Mouse (Mus musculus) heart, embryonic 12.5 days (tissue): ENCODE measurements around the gene Kdelc2. TPM values are rescaled to one million over a fixed set of nuclear protein-coding genes. Genes with fewer than 3 reads are reported as not detected.

Source experiments
- ATAC-seq: fragments of 200-750 bp; cut with Nextera tagmentation; 2 replicates; pipeline ENCODE4 v1.8.0; 2017; ENCODE audit warnings: moderate TSS enrichment, moderate library complexity; ENCODE audit not compliant: insufficient number of reproducible peaks, low FRiP score
- H3K27ac ChIP-seq: fragments of 300-500 bp; sonication (generic); 2 replicates; pipeline ENCODE4 v1.5.1; 2016; ENCODE audit warnings: mild to moderate bottlenecking, moderate library complexity; ENCODE audit not compliant: poor library complexity, severe bottlenecking
- H3K27me3 ChIP-seq: fragments of 300-500 bp; sonication (generic); replicated peaks from 2 replicates; pipeline ENCODE4 v1.6.1; 2016; ENCODE audit warnings: mild to moderate bottlenecking, moderate library complexity
- H3K36me3 ChIP-seq: fragments of 300-500 bp; sonication (generic); 2 replicates; pipeline ENCODE4 v1.6.1; 2016; ENCODE audit warnings: mild to moderate bottlenecking, moderate library complexity
- H3K4me1 ChIP-seq: fragments of 300-500 bp; sonication (generic); replicated peaks from 2 replicates; pipeline ENCODE4 v1.6.1; 2016; ENCODE audit warnings: mild to moderate bottlenecking
- H3K4me2 ChIP-seq: fragments of 300-500 bp; sonication (generic); 2 replicates; pipeline ENCODE4 v1.6.1; 2016; ENCODE audit warnings: mild to moderate bottlenecking, moderate library complexity
- H3K4me3 ChIP-seq: fragments of 300-500 bp; sonication (generic); 2 replicates; pipeline ENCODE4 v1.5.1; 2016; ENCODE audit warnings: mild to moderate bottlenecking
- H3K9ac ChIP-seq: fragments of 300-500 bp; sonication (generic); 2 replicates; pipeline ENCODE4 v1.6.1; 2016; ENCODE audit warnings: mild to moderate bottlenecking, moderate library complexity
- H3K9me3 ChIP-seq: fragments of 300-500 bp; sonication (generic); replicated peaks from 2 replicates; pipeline ENCODE4 v1.6.1; 2016; ENCODE audit warnings: mild to moderate bottlenecking, moderate library complexity
- WGBS: fragments of 180-500 bp; shearing (Covaris S2); methylation state at CpG from one replicate; pipeline ENCODE4 v1.1.7; 2016; 5-methylcytosine and 5-hydroxymethylcytosine counted together
- polyA plus RNA-seq: library from polyadenylated mRNA; unstranded; fragments of >200 nt; fragmentation: Nextera tagmentation; extraction: Ambion mirVana; gene quantifications from 2 replicates; pipeline ENCODE4 v1.2.1, GENCODE M21; 2016

Gene Kdelc2
- polyA plus RNA-seq, 1 experiment from 2014 or later, result 27.1 TPM

- H3K36me3 ChIP-seq, result 0 out of 2 replicates have a peak, but pooled peaks cover 7% of the 10 kb centered on the region
- peak overlapping the region; percentile 97 for H3K9ac ChIP-seq
- 10% methylated on average over 8 of the region's 8 CpGs for WGBS
- H3K9me3 ChIP-seq, result no peaks in the 10 kb centered on the region
- peak overlapping the region; percentile 95 for H3K27ac ChIP-seq
- H3K27me3 ChIP-seq, result no peaks in the 10 kb centered on the region
- peak overlapping the region; percentile 98 for H3K4me3 ChIP-seq
- peak overlapping the region; percentile 86 for H3K4me2 ChIP-seq
- no peaks in the 10 kb centered on the region for H3K4me1 ChIP-seq
- peak; percentile 2; the same call in 1 of the 2 replicates for ATAC-seq
Measured at GRCm38 (mm10) chr9:53384873-53385272, 1.0 kb downstream of the Kdelc2 start.

DNA sequence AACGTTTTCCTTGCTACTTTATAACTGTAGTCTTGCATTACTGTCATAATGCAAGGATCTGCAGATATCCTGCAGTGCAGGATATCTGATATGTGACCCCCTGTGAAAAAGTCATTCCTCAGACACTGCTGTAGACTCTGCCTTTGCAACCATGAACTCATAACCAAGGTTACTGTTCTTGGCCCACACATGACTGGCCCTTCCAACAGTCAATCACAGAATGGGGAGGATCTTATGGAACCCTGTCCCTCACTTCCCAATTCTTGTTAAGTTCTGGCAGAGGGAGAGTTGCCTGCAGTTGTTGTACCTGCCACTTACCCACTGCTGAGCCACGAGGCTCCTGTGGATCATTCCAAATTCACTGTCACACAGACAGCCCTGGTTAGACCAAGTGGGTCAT, 3.6 kb downstream of the Kdelc2 start:
- H3K9me3 ChIP-seq, result no peaks in the 10 kb centered on the region
- no peak overlapping the region for H3K27ac ChIP-seq
- WGBS, result 63% methylated on average over 2 of the region's 2 CpGs
- no peaks in the 10 kb centered on the region for H3K4me1 ChIP-seq
- no peak overlapping the region for H3K4me3 ChIP-seq
- no peak for ATAC-seq
- no peaks in the 10 kb centered on the region for H3K27me3 ChIP-seq
- peaks cover 13% of the 10 kb centered on the region; the same call in 1 of the 2 replicates for H3K36me3 ChIP-seq
- H3K4me2 ChIP-seq, result no peak overlapping the region
- H3K9ac ChIP-seq, result no peak overlapping the region

- no peak overlapping the region for H3K4me3 ChIP-seq
- no peaks in the 10 kb centered on the region for H3K27me3 ChIP-seq
- H3K9ac ChIP-seq, result 0 out of 2 replicates have a peak overlapping the region, but pooled peaks have one; percentile 3
- H3K36me3 ChIP-seq, result peaks cover 15% of the 10 kb centered on the region; the same call in 1 of the 2 replicates
- no peak overlapping the region for H3K27ac ChIP-seq
- ATAC-seq, result no peak
- H3K9me3 ChIP-seq, result no peaks in the 10 kb centered on the region
- WGBS, result 84% methylated on average over 3 of the region's 3 CpGs
- no peaks in the 10 kb centered on the region for H3K4me1 ChIP-seq
- H3K4me2 ChIP-seq, result no peak overlapping the region
Measured at GRCm38 (mm10) chr9:53389109-53389508, 5.3 kb downstream of the Kdelc2 start.

DNA sequence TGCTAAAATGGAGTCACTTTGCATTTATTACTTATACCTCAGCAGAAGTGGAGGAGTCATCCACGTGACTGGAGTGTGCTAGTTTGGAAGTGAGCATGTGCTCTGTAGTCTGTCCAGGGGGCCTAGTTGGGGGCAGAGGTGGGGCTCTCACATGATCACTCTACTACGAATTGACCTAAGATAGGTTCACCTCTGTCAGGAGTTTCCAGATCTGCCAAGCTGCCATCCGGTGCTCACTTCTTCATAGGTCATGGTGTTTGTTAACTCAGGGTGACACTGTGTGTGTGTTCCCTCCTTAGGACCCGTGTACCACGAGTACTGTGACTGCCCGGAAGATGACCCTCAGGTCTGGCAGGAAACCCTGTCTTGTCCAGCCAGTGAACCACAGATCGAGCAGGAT, 6.3 kb downstream of the Kdelc2 start:
- no peaks in the 10 kb centered on the region for H3K4me1 ChIP-seq
- H3K9ac ChIP-seq, result no peak overlapping the region
- H3K4me3 ChIP-seq, result no peak overlapping the region
- H3K4me2 ChIP-seq, result no peak overlapping the region
- H3K27ac ChIP-seq, result no peak overlapping the region
- 80% methylated on average over 7 of the region's 7 CpGs for whole genome bisulfite sequencing
- peaks cover 15% of the 10 kb centered on the region; the same call in 1 of the 2 replicates for H3K36me3 ChIP-seq
- H3K27me3 ChIP-seq, result no peaks in the 10 kb centered on the region
- no peak for ATAC-seq
- no peaks in the 10 kb centered on the region for H3K9me3 ChIP-seq

GRCm38 (mm10) chr9:53397685-53398387, 14.0 kb downstream of the Kdelc2 start:
- H3K9ac ChIP-seq, result no peak overlapping the region
- H3K36me3 ChIP-seq, result peaks cover 12% of the 10 kb centered on the region; the same call in 1 of the 2 replicates
- no peak overlapping the region for H3K4me3 ChIP-seq
- peaks cover 9% of the 10 kb centered on the region for H3K4me1 ChIP-seq
- WGBS, result 70% methylated on average over 13 of the region's 13 CpGs
- H3K27me3 ChIP-seq, result no peaks in the 10 kb centered on the region
- H3K9me3 ChIP-seq, result no peaks in the 10 kb centered on the region
- no peak overlapping the region for H3K4me2 ChIP-seq
- ATAC-seq, result no peak
- no peak overlapping the region for H3K27ac ChIP-seq

DNA sequence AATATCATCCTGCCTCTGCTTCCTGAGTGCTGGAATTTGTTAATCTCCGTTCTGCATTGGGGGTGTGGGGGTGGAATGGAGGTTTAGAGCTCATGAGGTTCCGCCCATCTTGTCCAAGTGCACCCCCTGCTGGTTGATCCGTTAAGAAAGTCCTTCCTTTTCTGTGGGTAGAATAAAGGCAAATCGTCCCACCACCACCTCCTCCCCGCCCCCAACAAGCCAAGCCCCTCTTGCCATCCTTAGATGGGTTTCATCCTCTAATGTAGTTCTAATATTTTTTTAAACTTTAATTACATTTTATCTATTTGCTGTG, 14.5 kb downstream of the Kdelc2 start:
- WGBS, result 5% methylated on average over 5 of the region's 5 CpGs
- peaks cover 9% of the 10 kb centered on the region for H3K4me1 ChIP-seq
- no peak overlapping the region for H3K27ac ChIP-seq
- ATAC-seq, result no peak
- H3K4me3 ChIP-seq, result no peak overlapping the region
- no peak overlapping the region for H3K9ac ChIP-seq
- no peaks in the 10 kb centered on the region for H3K27me3 ChIP-seq
- no peaks in the 10 kb centered on the region for H3K9me3 ChIP-seq
- peaks cover 9% of the 10 kb centered on the region; the same call in 1 of the 2 replicates for H3K36me3 ChIP-seq
- no peak overlapping the region for H3K4me2 ChIP-seq

- H3K9ac ChIP-seq, result no peak overlapping the region
- H3K36me3 ChIP-seq, result peaks cover 9% of the 10 kb centered on the region; the same call in 1 of the 2 replicates
- ATAC-seq, result no peak
- H3K27me3 ChIP-seq, result no peaks in the 10 kb centered on the region
- H3K27ac ChIP-seq, result no peak overlapping the region
- 85% methylated on average over 8 of the region's 8 CpGs for WGBS
- no peaks in the 10 kb centered on the region for H3K9me3 ChIP-seq
- no peak overlapping the region for H3K4me2 ChIP-seq
- no peak overlapping the region for H3K4me3 ChIP-seq
- H3K4me1 ChIP-seq, result peaks cover 11% of the 10 kb centered on the region
Measured at GRCm38 (mm10) chr9:53399537-53399936, 15.7 kb downstream of the Kdelc2 start.

DNA sequence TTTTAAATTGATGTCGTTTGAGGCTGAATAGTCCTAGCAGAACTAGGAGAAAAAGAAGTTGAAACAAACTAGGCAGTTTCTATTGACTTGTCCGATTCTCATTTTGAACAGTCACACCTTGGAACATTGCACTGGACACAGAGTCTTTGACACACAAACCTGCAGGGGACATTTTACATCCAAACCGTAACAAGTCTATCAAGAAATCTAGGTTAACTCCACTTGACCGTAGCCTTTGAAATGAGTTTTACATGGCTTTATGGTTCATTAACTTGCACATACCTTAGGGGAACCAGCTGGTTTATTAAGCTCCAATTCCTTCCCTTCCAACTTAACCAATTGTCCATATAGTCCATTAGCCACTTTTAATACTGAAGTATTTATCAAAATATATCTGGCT, 16.9 kb downstream of the Kdelc2 start:
- Histone ChIP-seq H3K36me3 (peaks cover 9% of the 10 kb centered on the region; the same call in 1 of the 2 replicates), H3K27me3 (no peaks in the 10 kb centered on the region), H3K9me3 (no peaks in the 10 kb centered on the region), H3K4me1 (peaks cover 14% of the 10 kb centered on the region), H3K4me2 (no peak overlapping the region), H3K4me3 (no peak overlapping the region), H3K27ac (no peak overlapping the region), H3K9ac (no peak overlapping the region)
- ATAC-seq, result no peak
- WGBS, result 91% methylated on average over 4 of the region's 4 CpGs

DNA sequence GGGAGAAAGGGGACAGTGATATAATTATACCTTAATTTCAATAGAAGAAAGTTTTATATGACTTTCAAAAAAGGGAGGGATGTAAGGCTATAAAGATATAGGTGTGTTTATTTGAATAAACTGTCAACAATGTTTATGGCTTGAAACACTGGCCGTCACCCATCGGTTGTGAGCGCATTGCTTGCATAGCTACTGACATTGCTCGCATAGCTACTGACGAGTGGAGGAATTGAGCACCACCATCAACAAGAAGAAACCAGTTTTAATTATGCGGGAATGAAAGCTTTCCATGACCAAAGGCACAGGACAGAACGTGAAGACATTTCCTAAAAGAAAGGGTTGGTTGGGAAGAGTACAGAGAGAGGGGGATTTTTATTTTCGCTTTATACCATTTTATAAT, 17.3 kb downstream of the Kdelc2 start:
- no peak overlapping the region for H3K9ac ChIP-seq
- ATAC-seq, result no peak
- no peak overlapping the region for H3K4me2 ChIP-seq
- no peaks in the 10 kb centered on the region for H3K27me3 ChIP-seq
- H3K36me3 ChIP-seq, result peaks cover 8% of the 10 kb centered on the region; the same call in 1 of the 2 replicates
- no peaks in the 10 kb centered on the region for H3K9me3 ChIP-seq
- no peak overlapping the region for H3K4me3 ChIP-seq
- no peak overlapping the region for H3K27ac ChIP-seq
- WGBS, result 65% methylated on average over 8 of the region's 8 CpGs
- H3K4me1 ChIP-seq, result peaks cover 14% of the 10 kb centered on the region

DNA sequence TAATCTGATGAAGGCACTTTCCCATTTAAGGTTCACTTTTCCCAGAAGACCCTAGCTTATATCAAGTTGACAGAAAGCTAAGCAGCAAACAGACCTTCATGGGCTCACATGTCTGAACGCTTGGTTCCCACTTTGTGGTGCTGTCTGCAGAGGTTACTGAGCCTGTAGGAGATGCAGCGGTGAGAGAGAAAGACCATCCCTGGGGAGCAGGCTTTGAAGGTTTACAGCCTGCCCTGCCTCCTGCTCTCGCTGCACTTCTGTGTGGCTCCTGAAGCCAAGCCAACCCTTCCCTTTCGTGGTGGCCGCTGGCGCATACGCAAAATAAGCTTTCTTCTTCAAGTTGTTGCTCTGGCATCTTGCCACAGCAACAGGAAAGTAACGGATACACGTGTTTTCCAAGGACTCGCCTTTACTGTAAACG, 18.5 kb downstream of the Kdelc2 start, which contains the start of gene 4930550C14Rik:
Gene 4930550C14Rik, plus strand, starts transcription at position 35 of the 421 bp plus-strand sequence.
- Histone ChIP-seq H3K27ac (peak within 1 kb of the TSS; percentile 37; the same call in 1 of the 2 replicates), H3K9me3 (no peaks in the 10 kb centered on the region), H3K4me3 (no peak within 1 kb of the TSS), H3K4me1 (peaks cover 14% of the 10 kb centered on the region), H3K36me3 (peaks cover 7% of the 10 kb centered on the region; the same call in 1 of the 2 replicates), H3K4me2 (peak within 1 kb of the TSS; percentile 45), H3K27me3 (no peaks in the 10 kb centered on the region), H3K9ac (peak within 1 kb of the TSS; percentile 36; the same call in 1 of the 2 replicates)
- ATAC-seq, result no peak
- 23% methylated on average over 11 of the region's 11 CpGs for WGBS

DNA sequence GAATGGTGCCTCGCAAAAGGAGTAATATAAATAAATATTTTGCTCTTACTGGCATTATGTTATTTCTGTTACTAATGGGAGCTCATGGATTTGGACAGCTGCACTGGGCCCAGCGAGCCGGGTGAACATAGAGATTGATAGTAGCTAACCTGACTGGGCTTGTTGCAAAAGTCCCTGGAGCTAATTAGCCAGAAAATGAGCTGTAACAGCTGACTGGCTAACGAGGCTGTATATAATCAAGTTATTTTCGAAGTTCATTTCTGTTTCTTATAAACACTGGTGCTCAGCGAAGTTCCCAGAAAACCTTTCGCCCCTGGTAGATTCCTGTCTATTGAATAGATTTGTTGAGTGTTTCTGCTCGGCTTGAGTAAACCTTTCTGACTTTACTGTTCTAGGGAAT, 19.2 kb downstream of the Kdelc2 start:
- 79% methylated on average over 8 of the region's 8 CpGs for WGBS
- no peak for ATAC-seq
- Histone ChIP-seq H3K4me3 (no peak overlapping the region), H3K36me3 (peaks cover 7% of the 10 kb centered on the region; the same call in 1 of the 2 replicates), H3K4me1 (peaks cover 14% of the 10 kb centered on the region), H3K9ac (no peak overlapping the region), H3K27ac (peak overlapping the region; percentile 37; the same call in 1 of the 2 replicates), H3K27me3 (no peaks in the 10 kb centered on the region), H3K9me3 (no peaks in the 10 kb centered on the region), H3K4me2 (peak overlapping the region; percentile 45)
